Mouse (Mus musculus) intestine, postnatal 0 days (tissue): ENCODE measurements around the gene Kbtbd12. TPM values are rescaled to one million over a fixed set of nuclear protein-coding genes. Genes with fewer than 3 reads are reported as not detected.

ENCODE experiments used
- ATAC-seq: fragments of 200-750 bp; cut with Nextera tagmentation; 2 replicates; pipeline ENCODE4 v1.8.0; 2017; ENCODE audit warnings: mild to moderate bottlenecking, moderate TSS enrichment, moderate library complexity
- H3K27ac ChIP-seq: fragments of 300-500 bp; sonication (generic); 2 replicates; pipeline ENCODE4 v1.5.1; 2014; ENCODE audit warnings: mild to moderate bottlenecking, low read depth, low read length, moderate library complexity
- H3K27me3 ChIP-seq: fragments of 300-500 bp; sonication (generic); replicated peaks from 2 replicates; pipeline ENCODE4 v1.6.1; 2014; ENCODE audit warnings: low read length, mixed read lengths; ENCODE audit not compliant: control insufficient read depth, insufficient read depth
- H3K36me3 ChIP-seq: fragments of 300-500 bp; sonication (generic); 2 replicates; pipeline ENCODE4 v1.6.1; 2014; ENCODE audit warnings: mild to moderate bottlenecking, moderate library complexity; ENCODE audit not compliant: control insufficient read depth, insufficient read depth
- H3K4me1 ChIP-seq: fragments of 300-500 bp; sonication (generic); replicated peaks from 2 replicates; pipeline ENCODE4 v1.6.1; 2014; ENCODE audit warnings: antibody characterized with exemption, low read length, mixed read lengths; ENCODE audit not compliant: control insufficient read depth, insufficient read depth
- H3K4me2 ChIP-seq: fragments of 300-500 bp; sonication (generic); replicated peaks from 2 replicates; pipeline ENCODE4 v1.6.1; 2014; ENCODE audit warnings: low read depth, mild to moderate bottlenecking, moderate library complexity
- H3K4me3 ChIP-seq: fragments of 300-500 bp; sonication (generic); 2 replicates; pipeline ENCODE4 v1.5.1; 2014; ENCODE audit warnings: low read depth, low read length
- H3K9ac ChIP-seq: fragments of 300-500 bp; sonication (generic); 2 replicates; pipeline ENCODE4 v1.6.1; 2014; ENCODE audit warnings: mild to moderate bottlenecking, low read depth, low read length
- H3K9me3 ChIP-seq: fragments of 300-500 bp; sonication (generic); 2 replicates; pipeline ENCODE4 v1.6.1; 2016; ENCODE audit warnings: mixed run types; ENCODE audit not compliant: control insufficient read depth
- CTCF ChIP-seq: sonication (generic); IDR thresholded peaks from 2 replicates; pipeline ENCODE4 v1.5.1; 2016; ENCODE audit warnings: low read depth, mild to moderate bottlenecking, control low read depth, antibody characterized with exemption, moderate library complexity
- WGBS: fragments of 180-500 bp; shearing (Covaris S2); extraction: QIAGEN DNeasy Blood & Tissue Kit; methylation state at CpG from one replicate; pipeline ENCODE4 v1.1.7; 2014; 5-methylcytosine and 5-hydroxymethylcytosine counted together
- polyA plus RNA-seq: library from polyadenylated mRNA; unstranded; fragments of >200 nt; fragmentation: Nextera tagmentation; extraction: Ambion mirVana; gene quantifications from 2 replicates; pipeline ENCODE4 v1.2.1, GENCODE M21; 2015

Gene Kbtbd12
- polyA plus RNA-seq, 1 experiment from 2014 or later, result 0.12 TPM

GRCm38 (mm10) chr6:88524056-88524455, 113.7 kb downstream of the Kbtbd12 start:
- H3K9me3 ChIP-seq, result no peaks in the 10 kb centered on the region
- no peak overlapping the region for H3K27ac ChIP-seq
- H3K4me2 ChIP-seq, result no peak overlapping the region
- H3K36me3 ChIP-seq, result no peaks in the 10 kb centered on the region
- ATAC-seq, result no peak
- no peak overlapping the region for H3K4me3 ChIP-seq
- 92% methylated on average over 4 of the region's 4 CpGs for WGBS
- H3K4me1 ChIP-seq, result no peaks in the 10 kb centered on the region
- no peak overlapping the region for H3K9ac ChIP-seq
- no peak for TF ChIP-seq CTCF
- no peaks in the 10 kb centered on the region for H3K27me3 ChIP-seq

- no peaks in the 10 kb centered on the region for H3K4me1 ChIP-seq
- H3K27me3 ChIP-seq, result no peaks in the 10 kb centered on the region
- WGBS, result 89% methylated on average over 3 of the region's 3 CpGs
- H3K4me2 ChIP-seq, result no peak overlapping the region
- no peak for TF ChIP-seq CTCF
- H3K4me3 ChIP-seq, result no peak overlapping the region
- H3K9me3 ChIP-seq, result no peaks in the 10 kb centered on the region
- no peak overlapping the region for H3K27ac ChIP-seq
- no peak overlapping the region for H3K9ac ChIP-seq
- no peaks in the 10 kb centered on the region for H3K36me3 ChIP-seq
- ATAC-seq, result no peak
Observed at GRCm38 (mm10) chr6:88523451-88523850, 114.3 kb downstream of the Kbtbd12 start.

GRCm38 (mm10) chr6:88523043-88523442, 114.7 kb downstream of the Kbtbd12 start:
- 72% methylated on average over 3 of the region's 3 CpGs for WGBS

GRCm38 (mm10) chr6:88522606-88523005, 115.1 kb downstream of the Kbtbd12 start:
- TF ChIP-seq CTCF, result no peak
- H3K4me1 ChIP-seq, result no peaks in the 10 kb centered on the region
- no peak for ATAC-seq
- H3K36me3 ChIP-seq, result no peaks in the 10 kb centered on the region
- no peaks in the 10 kb centered on the region for H3K27me3 ChIP-seq
- H3K9me3 ChIP-seq, result no peaks in the 10 kb centered on the region
- H3K4me3 ChIP-seq, result no peak overlapping the region
- no peak overlapping the region for H3K27ac ChIP-seq
- no peak overlapping the region for H3K4me2 ChIP-seq
- WGBS, result 47% methylated on average over 3 of the region's 3 CpGs
- H3K9ac ChIP-seq, result no peak overlapping the region

More at GRCm38 (mm10) chr6:88523043-88523442, 114.7 kb downstream of the Kbtbd12 start:
- Histone ChIP-seq H3K27ac (no peak overlapping the region), H3K4me3 (no peak overlapping the region), H3K4me1 (no peaks in the 10 kb centered on the region), H3K4me2 (no peak overlapping the region), H3K27me3 (no peaks in the 10 kb centered on the region), H3K36me3 (no peaks in the 10 kb centered on the region), H3K9me3 (no peaks in the 10 kb centered on the region), H3K9ac (no peak overlapping the region)
- no peak for ATAC-seq
- TF ChIP-seq CTCF, result no peak

- no peak overlapping the region for H3K27ac ChIP-seq
- H3K9me3 ChIP-seq, result no peaks in the 10 kb centered on the region
- H3K4me3 ChIP-seq, result no peak overlapping the region
- WGBS, result 81% methylated on average over 7 of the region's 7 CpGs
- no peaks in the 10 kb centered on the region for H3K27me3 ChIP-seq
- no peak for TF ChIP-seq CTCF
- no peaks in the 10 kb centered on the region for H3K4me1 ChIP-seq
- H3K36me3 ChIP-seq, result no peaks in the 10 kb centered on the region
- no peak for ATAC-seq
- H3K9ac ChIP-seq, result no peak overlapping the region
- H3K4me2 ChIP-seq, result no peak overlapping the region
Observed at GRCm38 (mm10) chr6:88521821-88522220, 115.9 kb downstream of the Kbtbd12 start.

- ATAC-seq, result peak; percentile 97
- TF ChIP-seq CTCF, result no peak; the same call in none of the 2 replicates
- under 1% methylated on average over 79 of the region's 80 CpGs for WGBS
Observed at GRCm38 (mm10) chr6:88518404-88519263, 119.1 kb downstream of the Kbtbd12 start, which contains the start of gene Sec61a1. TSS of gene Sec61a1 (minus strand) at chr6:88518905.

More at GRCm38 (mm10) chr6:88518404-88519263, 119.1 kb downstream of the Kbtbd12 start, which contains the start of gene Sec61a1:
- Histone ChIP-seq H3K9ac (peak within 1 kb of the TSS; percentile 90), H3K9me3 (no peaks in the 10 kb centered on the region), H3K4me3 (peak within 1 kb of the TSS; percentile 91), H3K4me1 (no peaks in the 10 kb centered on the region), H3K36me3 (peaks cover 25% of the 10 kb centered on the region), H3K4me2 (peak within 1 kb of the TSS; percentile 80), H3K27ac (peak within 1 kb of the TSS; percentile 90), H3K27me3 (no peaks in the 10 kb centered on the region)
